Mouse (Mus musculus): Measurements from ENCODE around the gene Olfr960. TPM values are rescaled to one million over a fixed set of nuclear protein-coding genes. Genes with fewer than 3 reads are reported as not detected.

The Olfr960 gene
- polyA plus RNA-seq, 1 experiment from 2014 or later: not detected

- Histone ChIP-seq H3K9ac (no peak overlapping the region), H3K9me3 (replicated peaks) (no peaks in the 10 kb centered on the region), H3K4me2 (no peak overlapping the region), H3K27ac (no peak overlapping the region), H3K27me3 (no peaks in the 10 kb centered on the region), H3K4me1 (replicated peaks) (no peaks in the 10 kb centered on the region), H3K36me3 (no peaks in the 10 kb centered on the region), H3K4me3 (no peak overlapping the region)
- ATAC-seq (replicated peaks; ENCODE audit: insufficient number of reproducible peaks, insufficient read depth, low FRiP score, low read depth): no peak
- WGBS: 79% methylated on average over 2 of the region's 2 CpGs
These were observed 7.9 kb downstream of the Olfr960 start for GRCm38 (mm10) chr9:39629069-39629468.

- Histone ChIP-seq H3K4me3 (no peak overlapping the region), H3K4me2 (no peak overlapping the region), H3K27ac (no peak overlapping the region), H3K27me3 (no peaks in the 10 kb centered on the region), H3K9me3 (replicated peaks) (no peaks in the 10 kb centered on the region), H3K4me1 (replicated peaks) (no peaks in the 10 kb centered on the region), H3K36me3 (no peaks in the 10 kb centered on the region), H3K9ac (no peak overlapping the region)
- no peak for ATAC-seq (replicated peaks; ENCODE audit: insufficient number of reproducible peaks, insufficient read depth, low FRiP score, low read depth)
- 26% methylated on average over 4 of the region's 4 CpGs for WGBS
These were observed 12.9 kb downstream of the Olfr960 start for GRCm38 (mm10) chr9:39633913-39634594.

GRCm38 (mm10) chr9:39644785-39645184 lies 23.6 kb downstream of the Olfr960 start, which contains the start of gene Olfr961:
Gene Olfr961 (plus strand): TSS chr9:39645085.
- no peak for ATAC-seq (replicated peaks; ENCODE audit: insufficient number of reproducible peaks, insufficient read depth, low FRiP score, low read depth)
- H3K27ac ChIP-seq: no peak within 1 kb of the TSS
- no peaks in the 10 kb centered on the region for H3K36me3 ChIP-seq
- no peak within 1 kb of the TSS for H3K4me3 ChIP-seq
- H3K27me3 ChIP-seq: no peaks in the 10 kb centered on the region
- H3K9ac ChIP-seq: no peak within 1 kb of the TSS
- H3K4me1 ChIP-seq (replicated peaks): no peaks in the 10 kb centered on the region
- no peaks in the 10 kb centered on the region for H3K9me3 ChIP-seq (replicated peaks)
- H3K4me2 ChIP-seq: no peak within 1 kb of the TSS

- no peak for ATAC-seq (replicated peaks; ENCODE audit: insufficient number of reproducible peaks, insufficient read depth, low FRiP score, low read depth)
- Histone ChIP-seq H3K4me3 (no peak overlapping the region), H3K4me1 (replicated peaks) (no peaks in the 10 kb centered on the region), H3K9ac (no peak overlapping the region), H3K27me3 (no peaks in the 10 kb centered on the region), H3K27ac (no peak overlapping the region), H3K4me2 (no peak overlapping the region), H3K9me3 (replicated peaks) (no peaks in the 10 kb centered on the region), H3K36me3 (no peaks in the 10 kb centered on the region)
- 74% methylated on average over 4 of the region's 4 CpGs for WGBS
These were observed 26.2 kb downstream of the Olfr960 start for GRCm38 (mm10) chr9:39647382-39647781.

GRCm38 (mm10) chr9:39654756-39655396 lies 33.7 kb downstream of the Olfr960 start:
- no peaks in the 10 kb centered on the region for H3K4me1 ChIP-seq (replicated peaks)
- no peaks in the 10 kb centered on the region for H3K9me3 ChIP-seq (replicated peaks)
- ATAC-seq (replicated peaks; ENCODE audit: insufficient number of reproducible peaks, insufficient read depth, low FRiP score, low read depth): no peak
- no peaks in the 10 kb centered on the region for H3K27me3 ChIP-seq
- no peak overlapping the region for H3K27ac ChIP-seq
- no peak overlapping the region for H3K9ac ChIP-seq
- no peak overlapping the region for H3K4me2 ChIP-seq
- H3K36me3 ChIP-seq: no peaks in the 10 kb centered on the region
- WGBS: 59% methylated on average over 6 of the region's 6 CpGs
- H3K4me3 ChIP-seq: no peak overlapping the region

GRCm38 (mm10) chr9:39666905-39667304 lies 45.7 kb downstream of the Olfr960 start, which contains the start of gene Olfr963:
Gene Olfr963 (plus strand): TSS chr9:39667205.
- Histone ChIP-seq H3K9me3 (replicated peaks) (0 out of 2 replicates have a peak, but pooled peaks cover 4% of the 10 kb centered on the region), H3K27me3 (no peaks in the 10 kb centered on the region), H3K4me2 (no peak within 1 kb of the TSS), H3K9ac (no peak within 1 kb of the TSS), H3K27ac (no peak within 1 kb of the TSS), H3K4me3 (no peak within 1 kb of the TSS), H3K4me1 (replicated peaks) (no peaks in the 10 kb centered on the region), H3K36me3 (no peaks in the 10 kb centered on the region)
- no peak for ATAC-seq (replicated peaks; ENCODE audit: insufficient number of reproducible peaks, insufficient read depth, low FRiP score, low read depth)
- WGBS: 82% methylated on average over 1 of the region's 1 CpGs

- WGBS: 77% methylated on average over 2 of the region's 2 CpGs
- Histone ChIP-seq H3K27ac (no peak overlapping the region), H3K9ac (no peak overlapping the region), H3K4me2 (no peak overlapping the region), H3K4me3 (no peak overlapping the region), H3K27me3 (no peaks in the 10 kb centered on the region), H3K4me1 (replicated peaks) (no peaks in the 10 kb centered on the region), H3K9me3 (replicated peaks) (0 out of 2 replicates have a peak, but pooled peaks cover under 1% of the 10 kb centered on the region), H3K36me3 (no peaks in the 10 kb centered on the region)
- ATAC-seq (replicated peaks; ENCODE audit: insufficient number of reproducible peaks, insufficient read depth, low FRiP score, low read depth): no peak
These were observed 48.5 kb downstream of the Olfr960 start for GRCm38 (mm10) chr9:39669723-39670122.

Other genes with a start within 250 kb of the Olfr960 start
- gene Olfr951, start 234.0 kb upstream of the Olfr960 start, polyA plus RNA-seq (2015; fragmentation: Nextera tagmentation; extraction: Ambion mirVana): not detected in 2 replicates
- not detected in 2 replicates for gene Olfr952, start 194.2 kb upstream of the Olfr960 start, polyA plus RNA-seq (2015; fragmentation: Nextera tagmentation; extraction: Ambion mirVana)
- gene Olfr954, start 164.7 kb upstream of the Olfr960 start, polyA plus RNA-seq (2015; fragmentation: Nextera tagmentation; extraction: Ambion mirVana): not detected in 2 replicates
- not detected in 2 replicates for gene Olfr955, start 149.4 kb upstream of the Olfr960 start, polyA plus RNA-seq (2015; fragmentation: Nextera tagmentation; extraction: Ambion mirVana)
- not detected in 2 replicates for gene Olfr44, start 127.4 kb upstream of the Olfr960 start, polyA plus RNA-seq (2015; fragmentation: Nextera tagmentation; extraction: Ambion mirVana)
- gene Olfr957, start 105.6 kb upstream of the Olfr960 start, polyA plus RNA-seq (2015; fragmentation: Nextera tagmentation; extraction: Ambion mirVana): not detected in 2 replicates
- gene Olfr958, start 67.3 kb upstream of the Olfr960 start, polyA plus RNA-seq (2015; fragmentation: Nextera tagmentation; extraction: Ambion mirVana): not detected in 2 replicates
- gene Olfr959, start 45.8 kb upstream of the Olfr960 start, polyA plus RNA-seq (2015; fragmentation: Nextera tagmentation; extraction: Ambion mirVana): not detected in 2 replicates
- 8.2 and 11.3 TPM in 2 replicates for gene AW551984, start 17.0 kb upstream of the Olfr960 start, polyA plus RNA-seq (2015; fragmentation: Nextera tagmentation; extraction: Ambion mirVana)
- not detected in 2 replicates for gene Olfr148, start 10.7 kb upstream of the Olfr960 start, polyA plus RNA-seq (2015; fragmentation: Nextera tagmentation; extraction: Ambion mirVana)
- gene Olfr961, start 23.7 kb downstream of the Olfr960 start, polyA plus RNA-seq (2015; fragmentation: Nextera tagmentation; extraction: Ambion mirVana): not detected in 2 replicates
- not detected in 2 replicates for gene Olfr963, start 45.8 kb downstream of the Olfr960 start, polyA plus RNA-seq (2015; fragmentation: Nextera tagmentation; extraction: Ambion mirVana)
- not detected in 2 replicates for gene Olfr149, start 85.7 kb downstream of the Olfr960 start, polyA plus RNA-seq (2015; fragmentation: Nextera tagmentation; extraction: Ambion mirVana)
- not detected in 2 replicates for gene Olfr965, start 90.0 kb downstream of the Olfr960 start, polyA plus RNA-seq (2015; fragmentation: Nextera tagmentation; extraction: Ambion mirVana)
- gene Olfr150, start 109.6 kb downstream of the Olfr960 start, polyA plus RNA-seq (2015; fragmentation: Nextera tagmentation; extraction: Ambion mirVana): not detected in 2 replicates
- not detected in 2 replicates for gene Olfr967, start 124.9 kb downstream of the Olfr960 start, polyA plus RNA-seq (2015; fragmentation: Nextera tagmentation; extraction: Ambion mirVana)
- not detected in 2 replicates for gene Olfr968, start 161.9 kb downstream of the Olfr960 start, polyA plus RNA-seq (2015; fragmentation: Nextera tagmentation; extraction: Ambion mirVana)
- not detected in 2 replicates for gene Olfr969, start 169.6 kb downstream of the Olfr960 start, polyA plus RNA-seq (2015; fragmentation: Nextera tagmentation; extraction: Ambion mirVana)
- not detected in 2 replicates for gene Olfr970, start 187.5 kb downstream of the Olfr960 start, polyA plus RNA-seq (2015; fragmentation: Nextera tagmentation; extraction: Ambion mirVana)
- gene Olfr971, start 215.5 kb downstream of the Olfr960 start, polyA plus RNA-seq (2015; fragmentation: Nextera tagmentation; extraction: Ambion mirVana): not detected in 2 replicates
- gene Olfr972, start 245.0 kb downstream of the Olfr960 start, polyA plus RNA-seq (2015; fragmentation: Nextera tagmentation; extraction: Ambion mirVana): not detected in 2 replicates